Comparison of ENCODE assay signal across 8 mouse cellular contexts in genomic region chr1:156754608-156755413, GRCm38 (mm10). TPM values are rescaled to one million over a fixed set of nuclear protein-coding genes. Genes with fewer than 3 reads are reported as not detected.
DNase-seq lines count a peak whose midpoint lies in the region; ATAC-seq lines count a peak whose summit lies in the region.

No protein-coding gene starts in this region.

- no peaks in the 10 kb centered on the region for H3K27me3 ChIP-seq in limb, embryonic 13.5 days

- peaks cover 80% of the 10 kb centered on the region for H3K4me1 ChIP-seq in limb, embryonic 13.5 days

- H3K9ac ChIP-seq in limb, embryonic 13.5 days, result 0 out of 2 replicates have a peak overlapping the region, but pooled peaks have one; percentile 15

- ATAC-seq in limb, embryonic 13.5 days (ENCODE audit: low FRiP score, low read depth), result peak; percentile 74

- H3K27ac ChIP-seq in limb, embryonic 13.5 days, result peak overlapping the region; percentile 87

- H3K36me3 ChIP-seq in limb, embryonic 13.5 days, result no peaks in the 10 kb centered on the region

- peak overlapping the region; percentile 14 for H3K4me2 ChIP-seq in limb, embryonic 13.5 days (replicated peaks)

- peak; percentile 24 for DNase-seq in adipocyte (ENCODE audit: low spot score)
- DNase-seq in embryo, embryonic 10 days (ENCODE audit: low spot score), result peak; percentile 85
- peak; percentile 65 for DNase-seq in gastrocnemius, postnatal 25 days
- DNase-seq in thymus, postnatal 36 days, result no peak
- DNase-seq in ovary, postnatal 36 days (ENCODE audit: low spot score), result no peak
- DNase-seq in cerebellum, adult 9-11 months, result no peak
- no peak for DNase-seq in urinary bladder, postnatal 36 days (ENCODE audit: low spot score in 2 of 2)

- no peaks in the 10 kb centered on the region for H3K9me3 ChIP-seq in limb, embryonic 13.5 days

- no peak overlapping the region for H3K4me3 ChIP-seq in limb, embryonic 13.5 days

- 45% methylated on average over 15 of the region's 15 CpGs for WGBS in limb, embryonic 13.5 days

RNA-seq across cellular contexts. Expression of gene Fam20b, which starts 35.9 kb away (rescaled TPM):
- 10 to 100 TPM; 29.0 to 30.2 TPM for total RNA-seq in gastrocnemius, postnatal 25 days (2021)
- 24.3 and 27.7 TPM in 2 replicates for polyA plus RNA-seq in limb, embryonic 13.5 days (2015; fragmentation: Nextera tagmentation; extraction: Ambion mirVana)

Comparison
In these comparisons a context has a peak if more than half of its experiments do, and no peak if none do; other contexts are left out.
1. DNase-seq: peak in adipocyte (single experiment), embryo, embryonic 10 days (single experiment) and gastrocnemius, postnatal 25 days (single experiment); none in thymus, postnatal 36 days (0 of 2), ovary, postnatal 36 days (single experiment), cerebellum, adult 9-11 months (single experiment) and urinary bladder, postnatal 36 days (0 of 2).